Mouse (Mus musculus): Measurements from ENCODE around the gene Tmcc3.
A peak's percentile ranks its signal among the peaks of the same experiment; 100 is the strongest.

Tmcc3 gene

DNA sequence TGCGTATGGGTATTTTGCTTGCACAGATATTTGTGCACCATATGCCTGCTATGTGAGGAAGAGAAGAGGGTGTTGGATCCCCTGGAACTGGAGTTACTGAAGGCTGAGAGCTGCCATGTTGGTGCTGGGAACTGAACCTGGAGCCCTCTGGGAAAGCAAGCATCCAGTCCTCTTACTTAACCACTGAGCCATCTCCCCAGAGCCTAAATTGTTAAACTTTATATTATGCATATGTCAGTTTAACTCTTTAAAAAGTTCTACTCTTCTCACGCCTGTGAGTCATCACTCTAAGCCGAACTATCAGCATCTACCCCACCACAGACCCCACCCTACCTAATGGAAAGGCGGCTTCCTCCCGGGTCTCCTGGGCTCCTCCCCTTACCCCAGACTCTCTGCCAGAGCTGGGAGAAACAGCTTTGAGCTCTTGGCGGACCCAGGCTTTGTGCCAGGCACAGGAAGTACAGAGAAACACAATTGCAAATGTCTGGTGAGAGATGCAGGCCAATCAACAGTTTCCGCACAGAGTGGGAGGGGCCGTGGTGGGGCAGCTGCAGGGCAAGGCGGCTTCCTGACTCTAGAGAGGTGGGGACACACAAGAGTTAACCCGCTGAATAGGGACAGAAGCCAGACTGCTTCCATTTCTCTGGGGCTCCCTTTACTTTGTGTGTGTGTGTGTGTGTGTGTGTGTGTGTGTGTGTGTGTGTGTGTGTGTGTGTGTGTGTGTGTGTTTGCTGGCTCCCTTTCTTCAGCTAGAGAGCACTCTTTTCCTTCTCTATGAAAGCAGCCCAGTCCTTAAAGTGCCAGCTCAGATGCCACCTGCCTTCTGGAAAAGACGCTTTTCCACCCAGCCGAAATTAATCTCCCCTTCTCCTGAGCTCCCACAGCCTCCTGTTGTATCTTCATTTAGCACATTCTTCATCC lies 114.5 kb downstream of the Tmcc3 start:
- peak; percentile 53 for DNase-seq

DNA sequence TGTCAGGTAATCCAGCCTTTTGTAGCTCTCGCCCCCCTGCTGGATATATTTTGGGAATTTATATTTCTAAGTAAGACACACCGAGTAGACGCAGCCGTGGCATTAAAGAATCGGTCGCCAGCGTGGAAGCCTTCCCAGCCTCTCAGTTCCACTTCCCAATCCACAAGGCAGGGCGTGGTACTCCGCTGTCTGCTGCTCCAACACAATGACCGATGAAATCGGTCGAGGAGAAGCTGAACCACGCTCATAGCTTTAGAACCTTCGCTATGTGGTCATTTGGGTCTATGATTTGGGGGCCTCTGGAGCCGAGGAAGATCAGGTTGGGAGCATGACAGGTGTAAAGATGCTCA lies 115.1 kb downstream of the Tmcc3 start:
- no peak for DNase-seq

DNA sequence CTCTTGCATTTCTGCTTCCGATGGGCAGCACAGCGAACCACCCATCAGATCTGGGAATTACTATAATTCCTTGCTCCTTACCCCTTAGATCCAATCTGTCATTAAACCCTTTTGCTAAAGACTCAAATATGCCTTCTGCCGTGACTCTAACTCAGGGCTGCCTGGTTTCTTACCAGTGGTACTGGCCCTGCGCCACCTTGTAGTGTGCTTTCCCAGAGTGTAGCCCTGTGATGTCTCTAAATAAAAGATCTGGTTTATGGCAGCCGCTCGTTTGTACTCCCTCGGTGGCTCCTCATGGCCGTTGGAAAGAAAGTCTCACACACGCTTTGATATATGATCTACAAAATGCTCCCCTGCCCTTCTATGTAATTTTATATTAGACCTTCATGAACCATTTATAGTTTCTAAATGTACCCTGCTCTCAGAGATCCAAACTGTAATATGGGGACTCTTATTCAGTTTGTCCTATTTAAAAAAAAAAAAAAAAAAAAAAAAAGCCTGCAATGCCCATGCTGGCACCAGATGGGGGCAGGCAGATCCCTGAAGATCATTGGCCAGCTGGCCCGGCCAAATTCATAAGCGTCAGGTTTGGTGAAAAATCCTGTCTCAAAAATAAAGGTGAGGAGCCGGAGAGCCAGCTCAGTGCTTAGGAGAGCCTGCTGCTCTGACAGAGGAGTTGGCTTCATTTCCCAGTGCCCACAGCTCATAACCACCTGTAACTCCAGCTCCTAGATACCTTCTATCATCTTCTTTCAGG lies 116.6 kb downstream of the Tmcc3 start:
- DNase-seq: peak; percentile 21

DNA sequence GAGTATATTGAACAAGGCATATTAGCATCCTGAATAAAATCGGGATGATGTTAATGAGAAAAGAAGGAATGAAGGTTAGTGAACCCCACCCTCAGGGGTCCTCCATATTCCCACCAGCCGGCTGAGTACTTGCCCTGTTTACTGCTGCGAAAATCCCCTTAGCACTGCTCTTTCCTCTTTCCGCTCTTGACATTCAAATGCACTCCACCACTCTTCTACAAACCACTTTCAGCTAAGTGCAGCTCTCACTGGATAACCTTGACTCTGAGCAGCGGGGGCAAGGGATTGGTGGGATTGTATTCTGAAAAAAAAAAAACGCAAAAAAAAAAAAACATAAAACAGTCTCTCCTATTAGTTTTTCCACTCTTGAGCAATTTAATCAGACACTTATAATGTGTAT lies 118.8 kb downstream of the Tmcc3 start:
- no peak for DNase-seq

DNA sequence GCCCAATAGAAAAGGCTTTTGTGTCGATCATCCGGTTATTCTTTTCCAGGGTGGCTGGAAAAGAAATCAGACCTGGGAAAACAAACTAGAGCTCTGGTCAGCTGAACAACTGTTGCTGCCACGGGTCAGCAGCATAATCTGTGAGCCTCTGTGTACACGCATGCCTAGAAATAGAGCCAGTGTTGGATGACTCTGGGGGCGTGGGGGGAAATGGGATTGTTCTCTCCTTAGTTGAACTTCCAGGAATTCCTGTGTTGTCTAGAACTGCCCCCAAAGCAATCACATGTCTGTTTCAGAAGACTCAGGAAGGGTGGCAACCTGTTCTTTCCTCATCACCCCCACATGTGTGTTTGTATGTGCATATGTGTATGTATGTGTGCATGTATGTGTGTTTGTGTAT lies 121.2 kb downstream of the Tmcc3 start:
- no peak for DNase-seq

DNA sequence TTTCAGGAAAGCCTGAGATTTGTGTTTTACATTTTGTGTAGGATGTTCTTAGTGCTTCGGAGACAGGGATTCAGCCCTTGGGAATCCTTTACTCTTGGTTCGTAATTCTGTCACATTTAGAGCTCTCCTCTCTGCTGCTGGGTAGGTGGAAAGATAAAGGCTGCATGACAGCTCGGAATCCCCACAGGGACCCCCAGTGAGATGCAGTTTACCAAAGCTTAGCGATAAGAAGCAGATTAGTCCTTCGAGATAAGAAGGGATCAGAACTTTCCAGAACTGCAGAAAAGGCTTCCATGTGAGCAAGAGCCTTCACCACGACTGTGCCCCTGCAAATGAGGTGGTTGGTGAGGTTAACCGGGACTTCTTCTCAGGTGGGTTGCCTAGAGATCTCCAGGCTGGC lies 122.2 kb downstream of the Tmcc3 start:
- no peak for DNase-seq

DNA sequence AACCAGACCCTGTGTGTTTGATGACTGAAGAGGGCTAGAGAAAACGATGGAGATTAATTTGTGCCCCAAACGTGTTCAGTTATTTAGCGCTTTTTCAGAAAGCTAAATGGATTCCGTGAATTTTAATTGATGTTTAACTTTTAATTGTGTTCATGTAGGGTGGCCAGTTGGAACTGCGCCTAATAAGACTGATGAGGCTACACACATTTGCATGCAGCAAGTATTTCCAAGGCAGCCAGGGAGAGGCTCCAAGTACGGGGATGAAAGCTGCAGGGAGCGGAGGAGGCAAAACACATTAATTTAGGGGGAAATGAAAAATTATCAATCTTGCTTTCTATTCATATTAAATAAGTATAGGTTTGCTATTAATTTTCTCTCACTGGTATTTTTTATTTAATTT lies 131.0 kb downstream of the Tmcc3 start:
- DNase-seq: no peak

DNA sequence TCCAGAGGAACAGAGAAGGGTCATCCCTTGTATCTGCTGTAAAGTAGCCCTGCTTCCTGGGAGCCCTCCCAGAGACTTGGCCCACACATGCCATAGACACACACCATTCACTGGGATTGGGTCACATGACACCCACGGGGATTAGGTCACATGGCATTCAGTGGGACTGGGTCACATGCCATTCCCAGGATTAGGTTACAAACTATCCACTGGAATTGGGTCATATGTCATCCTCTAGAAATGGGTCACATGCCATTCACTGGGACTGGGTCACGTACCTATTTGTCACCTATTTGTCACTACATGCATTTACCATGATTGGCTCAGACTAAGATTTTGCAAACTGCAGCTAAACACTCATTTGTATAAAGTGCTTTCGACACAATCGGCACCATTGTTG lies 131.7 kb downstream of the Tmcc3 start:
- DNase-seq: no peak

DNA sequence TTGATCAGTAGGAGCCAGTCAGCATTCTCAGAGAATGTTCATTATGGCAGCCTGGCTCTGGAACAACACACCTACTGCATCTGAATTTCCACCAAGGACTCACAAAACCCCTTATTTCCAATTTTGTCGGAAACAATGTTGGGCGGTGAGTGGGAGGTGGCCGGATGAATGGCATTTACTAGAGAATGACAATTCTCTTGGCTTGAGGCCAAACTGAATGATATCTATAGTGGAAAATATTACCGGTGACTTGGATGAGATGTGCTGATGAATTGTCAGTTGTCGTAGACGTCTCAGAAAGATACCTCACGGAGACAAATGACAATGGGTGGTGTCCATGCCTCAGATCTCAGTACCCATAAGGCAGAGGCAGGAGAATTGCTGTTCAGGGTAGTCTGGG lies 133.4 kb downstream of the Tmcc3 start:
- no peak for DNase-seq

DNA sequence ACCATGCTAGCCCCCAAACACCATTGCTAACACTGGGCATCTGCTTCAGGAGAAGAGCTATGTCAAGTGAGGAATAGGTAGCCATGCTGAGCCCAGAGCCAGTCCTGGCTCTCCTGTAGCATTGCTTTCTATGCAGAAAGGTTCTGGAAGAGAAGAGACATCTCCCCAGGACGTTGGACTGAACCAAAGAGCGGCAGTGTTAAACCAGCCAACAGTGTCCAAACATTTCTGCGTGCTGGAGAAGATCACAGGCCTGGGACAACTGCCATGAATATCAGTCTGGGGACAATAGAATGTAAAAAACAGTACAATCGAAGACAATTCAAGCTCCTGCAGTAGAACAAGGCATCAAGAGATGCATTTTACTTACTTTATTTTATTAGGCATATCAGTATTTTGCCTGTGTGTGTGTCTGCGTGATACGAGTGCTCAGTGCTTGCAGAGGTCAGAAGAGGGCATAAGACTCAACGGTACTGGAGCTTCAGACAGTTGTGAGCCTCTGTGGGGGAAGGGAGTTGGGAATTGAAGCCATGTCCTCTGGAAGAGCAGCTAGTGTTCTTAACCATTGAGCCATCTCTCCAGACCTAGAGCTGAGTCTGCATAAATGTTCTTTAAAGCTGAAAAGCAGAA lies 134.7 kb downstream of the Tmcc3 start:
- DNase-seq: no peak

DNA sequence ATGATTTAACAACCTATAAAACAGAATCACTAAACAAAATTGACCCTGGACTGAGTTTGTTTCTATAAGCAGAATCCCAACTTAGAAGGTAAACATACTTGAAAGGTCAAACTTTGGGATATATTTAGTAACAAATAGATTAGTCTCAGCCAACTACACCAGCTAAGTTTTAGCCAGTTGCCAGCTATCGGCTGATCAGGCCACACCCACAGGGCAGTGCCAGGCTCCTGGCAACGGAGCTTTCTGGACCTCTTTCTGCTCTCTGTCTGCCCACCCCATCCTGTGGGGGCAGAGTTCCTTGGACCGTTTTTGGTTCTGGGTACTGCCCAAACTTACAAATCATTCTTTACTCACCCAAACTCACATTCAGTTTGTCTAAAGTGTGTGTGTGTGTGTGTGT lies 137.9 kb downstream of the Tmcc3 start:
- DNase-seq: no peak

DNA sequence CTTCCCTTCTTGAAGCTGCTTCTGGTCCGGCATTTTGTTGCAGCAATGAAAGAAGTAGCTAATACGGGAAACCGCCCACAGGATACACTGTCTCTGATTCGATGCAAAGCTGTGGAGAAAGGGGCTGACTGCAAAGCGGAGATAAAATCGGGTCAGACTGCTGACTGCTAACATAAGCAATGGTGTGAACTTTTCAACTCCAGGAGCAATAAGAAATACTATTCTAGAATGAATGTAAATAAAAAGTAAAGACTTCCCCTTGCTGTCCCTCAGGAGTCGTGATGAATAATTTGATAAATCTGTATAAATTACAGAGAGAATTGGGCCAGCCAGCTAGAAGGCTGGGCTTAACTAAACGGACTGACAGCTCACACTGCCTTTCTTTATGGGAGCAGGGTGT lies 139.0 kb downstream of the Tmcc3 start:
- no peak for DNase-seq

DNA sequence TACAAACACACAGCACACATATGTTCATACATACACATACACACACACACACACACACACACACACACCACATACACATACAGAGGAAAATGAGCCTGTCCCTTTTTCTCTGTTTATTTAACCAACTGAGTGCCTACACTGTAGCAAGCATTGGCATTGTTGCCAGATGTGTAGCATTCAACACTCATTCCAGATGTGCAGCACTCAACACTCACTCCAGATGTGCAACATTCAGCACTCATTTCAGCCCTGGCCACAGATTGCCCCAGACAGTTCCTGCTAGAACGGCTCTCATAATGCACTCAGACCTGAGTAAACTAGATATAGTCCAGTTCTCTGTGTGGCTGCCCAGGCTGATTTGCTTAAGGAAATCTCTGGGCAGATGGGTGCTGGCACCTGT lies 145.7 kb downstream of the Tmcc3 start:
- peak; percentile 16 for DNase-seq

DNA sequence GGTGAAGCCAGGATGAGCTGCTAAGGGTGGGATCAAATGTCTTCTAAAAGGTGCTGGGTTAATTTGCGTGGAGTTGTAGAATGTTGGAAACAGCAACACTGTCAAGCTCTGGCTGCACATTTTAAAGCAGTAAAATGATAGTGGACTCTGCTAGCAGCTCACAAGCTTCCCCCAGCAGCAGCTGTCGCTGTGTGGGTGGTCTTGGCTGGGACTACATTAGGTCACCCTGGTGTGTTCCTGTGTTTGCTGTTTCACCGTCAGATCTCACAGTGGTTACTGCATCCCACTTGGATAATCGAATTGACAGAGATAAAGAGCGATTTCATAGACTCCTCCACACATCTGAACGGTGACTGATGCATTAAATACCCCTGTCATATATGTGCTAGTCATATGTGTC lies 146.9 kb downstream of the Tmcc3 start:
- DNase-seq: peak; percentile 60

DNA sequence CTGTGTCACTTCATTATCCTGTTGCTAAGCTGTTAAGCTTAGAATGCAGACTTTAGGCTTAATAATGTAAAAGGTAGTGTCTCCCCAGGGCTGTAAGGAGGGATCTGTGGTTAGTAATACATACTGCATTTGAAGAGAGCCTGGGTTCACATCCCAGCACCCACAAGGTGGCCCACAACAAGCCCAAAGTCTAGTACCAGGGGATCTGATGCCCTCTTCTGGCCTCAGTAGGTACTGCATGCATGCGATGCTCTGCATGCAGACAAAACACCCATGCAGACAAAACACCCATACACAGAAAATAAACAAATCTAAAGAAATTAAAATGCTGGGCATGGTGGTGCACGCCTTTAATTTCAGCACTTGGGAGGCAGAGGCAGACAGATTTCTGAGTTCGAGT lies 149.6 kb downstream of the Tmcc3 start:
- DNase-seq: no peak

DNA sequence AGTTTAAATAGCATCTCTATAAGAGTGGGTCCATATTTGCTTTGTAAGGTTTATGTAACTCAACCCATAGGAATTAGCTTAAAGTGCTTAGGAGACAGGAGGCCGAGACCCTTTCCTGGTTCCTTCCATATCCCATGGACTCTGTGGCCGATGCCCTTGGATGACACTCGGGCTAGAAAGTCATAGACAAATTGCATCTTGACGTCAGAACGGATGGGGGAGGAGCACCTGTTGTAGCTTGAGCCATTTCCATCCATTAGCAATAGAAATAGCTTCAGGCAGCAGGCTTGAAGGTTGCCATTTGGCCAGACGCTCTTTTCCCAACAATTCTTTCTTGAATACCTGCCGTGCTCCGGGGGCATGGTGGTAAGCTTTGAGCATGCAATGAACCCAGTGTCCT lies 150.1 kb downstream of the Tmcc3 start:
- no peak for DNase-seq

DNA sequence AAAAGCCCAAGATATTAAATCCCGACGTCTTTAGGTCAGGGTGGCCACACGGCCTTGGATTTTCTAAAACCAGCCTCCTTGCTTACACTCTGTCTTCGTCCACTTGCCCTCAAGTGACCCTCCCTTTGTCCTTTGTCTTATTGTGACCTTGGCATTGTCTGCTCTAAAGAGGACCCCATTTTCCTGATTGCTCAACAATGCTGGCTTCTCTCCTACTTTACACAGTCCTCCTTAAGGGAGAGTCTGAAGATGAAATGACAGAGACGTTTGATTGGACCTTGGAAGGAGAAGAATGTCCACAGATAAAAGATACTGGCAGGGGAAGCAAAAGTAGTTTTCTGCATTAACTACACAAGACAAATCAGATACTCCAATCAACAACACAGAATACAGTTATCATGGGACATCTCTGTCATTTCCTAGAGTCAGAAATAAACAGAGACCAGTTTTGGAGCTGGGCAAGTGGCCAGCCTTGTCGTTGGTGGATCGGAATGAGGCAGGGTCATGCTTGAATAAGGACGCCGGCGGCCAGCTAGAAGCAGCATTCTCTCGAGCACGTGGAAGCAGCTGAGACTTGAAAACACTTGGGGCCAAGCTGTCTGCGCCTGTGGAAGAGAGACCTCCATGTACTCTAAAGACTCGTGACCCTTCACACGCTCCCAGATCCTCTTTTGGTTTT lies 150.8 kb downstream of the Tmcc3 start:
- no peak for DNase-seq

DNA sequence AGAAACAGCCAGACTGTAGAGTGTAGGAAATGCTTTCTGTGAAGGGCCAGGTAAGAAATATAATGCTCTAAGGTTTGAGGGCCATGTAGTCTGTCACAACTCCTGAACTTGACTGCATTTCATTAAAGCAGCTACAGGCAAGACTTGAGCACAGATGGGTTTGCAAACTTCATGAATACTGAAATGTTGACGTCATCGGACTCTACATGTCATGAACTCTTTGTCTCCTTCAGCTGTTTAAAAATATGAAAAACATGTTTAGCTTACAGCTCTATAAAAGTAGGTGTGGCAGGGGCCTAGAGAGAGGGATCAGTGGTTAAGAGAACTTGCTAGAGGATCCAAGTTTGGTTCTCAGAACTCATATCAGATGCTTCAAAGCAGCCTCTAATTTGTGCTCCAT lies 151.7 kb downstream of the Tmcc3 start:
- no peak for DNase-seq

DNA sequence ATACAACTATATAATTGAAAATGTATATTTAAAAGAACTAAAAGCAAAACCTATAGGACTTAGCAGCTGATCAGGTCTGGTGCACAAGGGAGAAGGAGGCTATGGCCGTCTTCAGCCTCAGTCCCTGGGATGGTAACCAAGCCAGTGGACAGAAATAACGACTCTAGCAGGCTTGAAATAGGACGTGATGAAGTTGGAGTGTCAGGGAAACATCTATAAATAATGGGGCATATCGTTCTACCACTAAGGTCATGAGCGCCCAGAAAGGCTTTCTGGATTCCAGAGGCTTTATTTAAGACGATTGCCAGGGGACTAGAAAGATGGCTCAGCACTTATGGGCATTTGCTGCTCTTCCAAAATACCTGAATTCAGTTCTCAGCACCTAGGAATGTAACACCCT lies 153.9 kb downstream of the Tmcc3 start:
- no peak for DNase-seq

DNA sequence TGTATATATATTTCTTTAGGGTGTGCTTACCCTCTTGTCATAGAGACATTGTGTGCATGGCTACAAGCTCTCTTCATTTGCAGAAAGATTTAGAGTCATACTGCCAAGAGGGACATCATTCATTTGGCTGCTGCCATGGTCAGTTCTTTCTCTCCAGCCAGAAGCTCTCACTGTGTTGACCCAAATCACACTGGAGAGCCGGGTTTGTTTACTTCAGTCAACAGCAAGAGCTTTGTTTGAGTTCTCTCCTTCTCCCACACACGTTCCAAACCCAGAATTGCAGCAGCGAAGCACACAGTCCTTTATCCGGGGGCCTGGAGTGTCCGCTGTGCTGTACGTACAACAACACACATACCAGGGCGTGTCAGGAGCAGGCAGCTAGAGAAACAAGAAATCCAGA lies 154.6 kb downstream of the Tmcc3 start:
- no peak for DNase-seq

DNA sequence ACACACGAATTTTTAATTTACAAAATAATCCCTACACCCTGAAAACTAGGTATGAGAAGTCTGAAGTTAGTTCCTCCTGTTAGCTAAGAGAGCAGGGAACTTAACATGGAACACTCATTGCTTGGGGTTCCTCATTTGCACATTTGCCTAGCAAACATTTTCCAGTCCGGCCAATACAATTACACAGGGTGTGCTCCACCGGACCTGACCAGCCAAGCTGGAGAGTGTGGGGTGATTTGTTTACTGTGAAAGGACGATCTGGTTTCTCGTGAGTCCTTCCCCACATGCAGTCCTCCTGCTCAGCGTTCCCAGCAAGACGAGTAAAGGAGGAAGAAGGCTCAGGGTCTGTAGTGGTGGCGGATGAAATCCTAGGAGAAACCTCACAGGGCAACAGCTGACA lies 159.7 kb downstream of the Tmcc3 start:
- DNase-seq: no peak

DNA sequence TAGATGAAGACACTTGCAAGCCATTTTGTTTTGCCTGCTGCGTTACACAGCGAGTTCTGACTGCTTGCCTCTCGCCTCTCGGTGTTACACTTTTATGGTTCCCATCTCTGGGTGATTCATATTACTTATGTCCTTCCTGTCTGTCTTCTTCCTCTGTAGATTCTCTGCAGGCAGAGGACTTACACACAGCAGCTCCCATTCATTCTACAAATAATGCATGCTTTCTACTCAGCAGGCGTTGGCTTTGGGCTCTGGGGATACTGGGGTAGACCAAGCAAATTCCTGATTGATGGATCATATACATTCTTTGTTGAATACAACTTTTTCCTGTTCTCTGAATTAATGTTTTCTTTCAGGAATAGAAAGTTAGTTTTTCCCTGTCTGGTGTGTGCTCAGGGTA lies 161.8 kb downstream of the Tmcc3 start:
- no peak for DNase-seq

DNA sequence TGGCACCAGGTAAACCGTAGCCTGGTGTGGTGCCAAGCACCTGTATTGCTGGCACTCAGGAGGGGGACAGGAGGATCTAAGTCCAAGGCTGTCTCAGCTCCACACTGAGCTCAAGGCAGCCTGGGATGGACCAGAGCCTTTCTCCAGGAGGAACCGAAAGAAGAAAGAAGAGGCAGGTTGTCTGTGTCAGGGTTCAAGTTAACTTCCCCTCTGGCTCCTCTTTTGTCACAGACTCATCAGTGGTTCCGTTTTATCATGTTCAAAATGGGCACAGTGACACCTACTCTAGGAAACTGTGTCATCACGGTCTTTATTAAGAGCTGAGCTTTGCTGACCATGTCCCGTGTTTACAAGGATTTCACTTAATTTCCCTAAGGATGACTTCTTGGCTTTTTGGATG lies 162.4 kb downstream of the Tmcc3 start:
- no peak for DNase-seq

Data from embryo, embryonic 11 days (tissue).